ENCODE assay signal across 9 mouse cellular contexts in genomic region chr10:38908277-38908676, GRCm38 (mm10). TPM values are rescaled to one million over a fixed set of nuclear protein-coding genes. Genes with fewer than 3 reads are reported as not detected.
A peak's percentile ranks its signal among the peaks of the same experiment; 100 is the strongest.
DNase-seq lines count a peak whose midpoint lies in the region; ATAC-seq and TF ChIP-seq lines count a peak whose summit lies in the region.
"Had no signal": no experiment of that assay in that cellular context is flagged by ENCODE, and none has a peak within 500 bp of the region (broad histone marks: within the 10 kb centered on the region; RNA-seq: fewer than 3 reads in every experiment).

No protein-coding gene starts in this region.

- no peak overlapping the region for H3K4me3 ChIP-seq in cerebellum, adult 2 months (replicated peaks; ENCODE audit: insufficient read depth, low read depth, low read length)
- no peak overlapping the region for H3K4me3 ChIP-seq in neural tube, embryonic 14.5 days (ENCODE audit: low read depth, low read length)

- no peak overlapping the region for H3K27ac ChIP-seq in cerebellum, adult 2 months (ENCODE audit: insufficient read depth, low read length)
- H3K27ac ChIP-seq in neural tube, embryonic 14.5 days (ENCODE audit: low read depth, low read length) = no peak overlapping the region; the same call in 1 of the 2 replicates
- H3K27ac ChIP-seq: macrophage had no signal

- H3K36me3 ChIP-seq in neural tube, embryonic 14.5 days (ENCODE audit: control insufficient read depth, insufficient read depth, low read length) = no peaks in the 10 kb centered on the region

- TF ChIP-seq CTCF in cerebellum, adult 2 months (IDR thresholded peaks at IDR 0.05; ENCODE audit: borderline replicate concordance, insufficient read depth, low read depth, low read length) = no peak

- H3K9ac ChIP-seq in neural tube, embryonic 14.5 days (replicated peaks; ENCODE audit: low read depth, low read length) = no peak overlapping the region

- peak; percentile 82 for DNase-seq in NIH3T3 (ENCODE audit: low read depth)
- DNase-seq in cerebellum, adult 2 months = peak; percentile 37 to 57
- DNase-seq in gastrocnemius, postnatal 4 days (ENCODE audit: low spot score in 2 of 2) = peak; percentile 57 to 82
- DNase-seq in kidney, adult 18-20 months = peak; percentile 8
- peak; percentile 62 to 88 for DNase-seq in left cerebral cortex, postnatal 10 days (ENCODE audit: extremely low spot score in 1 of 2, low spot score in 2 of 2)
- DNase-seq in yolk sac, embryonic 10.5 days (ENCODE audit: low spot score) = peak; percentile 18

- no peak for TF ChIP-seq POLR2A in cerebellum, adult 2 months (IDR thresholded peaks at IDR 0.05; ENCODE audit: borderline replicate concordance, insufficient read depth, low read length)

- H3K4me1 ChIP-seq in cerebellum, adult 2 months (ENCODE audit: control insufficient read depth, insufficient read depth, low read length) = no peaks in the 10 kb centered on the region
- H3K4me1 ChIP-seq in neural tube, embryonic 14.5 days (ENCODE audit: control insufficient read depth, insufficient read depth, low read length) = no peaks in the 10 kb centered on the region

- no peaks in the 10 kb centered on the region for H3K9me3 ChIP-seq in neural tube, embryonic 14.5 days (ENCODE audit: control insufficient read depth, low read length)

- peak; percentile 58; the same call in 1 of the 2 replicates for ATAC-seq in neural tube, embryonic 14.5 days (ENCODE audit: low read depth)
- no peak for ATAC-seq in CD4-positive, CD25-positive, alpha-beta regulatory T cell, adult 4 months

- H3K27me3 ChIP-seq in cerebellum, adult 2 months (ENCODE audit: control insufficient read depth, insufficient read depth, low read length) = peaks cover 1% of the 10 kb centered on the region; the same call in 1 of the 2 replicates
- no peaks in the 10 kb centered on the region for H3K27me3 ChIP-seq in neural tube, embryonic 14.5 days (ENCODE audit: control insufficient read depth, insufficient read depth, low read length)

- WGBS in cerebellum, adult 2 months = 4% methylated on average over 9 of the region's 9 CpGs
- WGBS in neural tube, embryonic 14.5 days = 63% methylated on average over 9 of the region's 9 CpGs

- no peak overlapping the region for H3K4me2 ChIP-seq in neural tube, embryonic 14.5 days (ENCODE audit: low read depth, low read length)

- intact Hi-C loops in left cerebral cortex, postnatal 10 days (cut with DNase I) = no loop called here

RNA-seq across cellular contexts. Expression of gene Lama4, which starts 57.0 kb away (rescaled TPM):
- 2.1 and 3.2 TPM in 2 replicates for polyA plus RNA-seq in cerebellum, adult 2 months (2012; rRNA removed)
- total RNA-seq in gastrocnemius, postnatal 4 days (2021) = 100 to 1,000 TPM; 173 to 197 TPM
- total RNA-seq in left cerebral cortex, postnatal 10 days (2021) = 10 to 100 TPM; 24.1 to 27.4 TPM
- 9.7 and 36.0 TPM in 2 replicates for polyA plus RNA-seq in neural tube, embryonic 14.5 days (2014; fragmentation: Nextera tagmentation; extraction: Ambion mirVana)
- under 1 TPM in 1 of 2 experiments, not detected in 1; 0.16 TPM for polyA plus RNA-seq in CD4-positive, CD25-positive, alpha-beta regulatory T cell, adult 4 months (2017; shearing (Covaris generic))
- polyA plus RNA-seq: macrophage had no signal

Comparison
In these comparisons a context has a peak if more than half of its experiments do, and no peak if none do; other contexts are left out.
1. DNase-seq: peak in every context shown above with its lines; median percentile 82 in NIH3T3; 75 in left cerebral cortex, postnatal 10 days; 70 in gastrocnemius, postnatal 4 days; 47 in cerebellum, adult 2 months; 18 in yolk sac, embryonic 10.5 days; 8 in kidney, adult 18-20 months.